Mouse (Mus musculus) retina, embryonic 14.5 days (tissue): ENCODE results near the gene Sec23b.

ENCODE experiments used
- DNase-seq: peaks from one replicate; pipeline ENCODE4 v3.0.0-alpha.2; 2015; ENCODE audit warnings: low spot score

The Sec23b gene

DNA sequence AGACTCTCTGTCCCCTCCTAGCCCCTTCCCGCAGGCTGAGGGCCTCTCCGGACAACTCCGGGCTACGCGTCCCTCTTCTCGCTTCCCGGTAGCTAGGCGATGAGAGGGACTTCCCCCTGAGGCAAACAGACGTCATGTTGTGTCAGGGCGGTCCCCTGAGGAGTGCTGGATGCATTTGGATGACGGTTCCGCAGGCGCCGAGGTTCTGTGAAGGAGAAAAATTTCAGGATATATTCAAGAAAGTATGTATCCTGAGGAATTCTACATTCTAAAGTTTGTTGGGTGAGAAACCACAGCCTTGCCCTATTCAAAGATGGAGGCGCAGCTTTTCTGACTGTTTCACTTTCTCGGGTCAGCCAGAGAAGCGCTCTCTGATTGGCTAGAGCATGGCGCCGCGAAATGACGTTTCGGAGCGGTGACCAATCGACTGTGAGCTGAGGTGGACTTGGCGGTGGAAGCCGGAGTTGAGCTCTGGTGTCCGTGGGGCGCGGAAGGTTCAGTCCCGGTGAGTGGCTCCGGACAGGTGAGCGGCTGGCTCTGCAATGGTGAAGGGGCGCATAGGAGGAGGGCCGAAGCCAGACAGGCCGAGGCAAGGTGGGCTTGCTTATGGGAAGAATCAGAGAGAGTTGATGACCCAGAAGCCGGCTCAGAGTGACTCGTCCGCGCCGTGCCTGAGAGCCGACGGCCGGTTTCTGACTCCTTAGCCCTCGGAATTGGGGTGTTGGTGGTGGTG is at the start of gene Sec23b:
Sec23b (plus strand) TSS at position 410 of the 733 bp plus-strand sequence.
- peak; percentile 98 for DNase-seq

DNA sequence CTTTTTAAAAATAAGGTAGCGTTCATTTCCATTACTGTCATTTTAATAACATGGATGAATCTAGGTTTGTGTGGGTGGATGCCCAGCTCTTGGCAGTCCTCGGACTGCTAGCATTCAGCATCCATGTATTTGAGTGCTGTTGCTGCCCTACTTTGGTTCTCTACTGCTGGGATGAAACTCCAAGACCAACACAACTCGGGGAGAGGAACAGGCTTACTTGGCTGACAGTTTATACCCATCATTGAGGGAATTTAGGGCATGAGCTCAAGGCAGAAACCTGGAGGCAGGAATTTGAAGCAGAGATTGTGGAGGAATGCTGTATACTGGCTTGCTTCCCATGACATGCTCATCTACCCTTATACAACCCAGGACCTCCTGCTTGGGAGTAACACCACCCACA is 41.4 kb upstream of the Sec23b start:
- DNase-seq, result no peak

DNA sequence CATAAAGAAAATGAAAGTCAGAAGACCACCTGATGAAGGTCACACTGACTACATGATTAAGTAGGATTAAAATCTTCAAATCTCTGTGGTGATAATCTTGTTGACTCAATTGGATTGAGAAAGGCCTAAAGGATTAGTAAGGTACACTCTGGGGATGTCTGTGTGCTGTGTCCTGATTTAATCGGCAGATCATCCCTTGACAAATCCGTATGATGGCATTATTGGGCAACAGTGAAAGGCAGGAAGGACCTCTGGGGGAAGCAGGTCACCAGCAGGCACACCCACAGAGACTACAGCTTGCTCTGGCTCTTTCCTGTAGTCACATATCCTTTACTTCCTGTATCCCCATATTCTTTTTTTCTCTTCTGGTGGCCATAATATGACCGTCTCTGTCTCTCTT is 36.3 kb upstream of the Sec23b start:
- peak; percentile 25 for DNase-seq

DNA sequence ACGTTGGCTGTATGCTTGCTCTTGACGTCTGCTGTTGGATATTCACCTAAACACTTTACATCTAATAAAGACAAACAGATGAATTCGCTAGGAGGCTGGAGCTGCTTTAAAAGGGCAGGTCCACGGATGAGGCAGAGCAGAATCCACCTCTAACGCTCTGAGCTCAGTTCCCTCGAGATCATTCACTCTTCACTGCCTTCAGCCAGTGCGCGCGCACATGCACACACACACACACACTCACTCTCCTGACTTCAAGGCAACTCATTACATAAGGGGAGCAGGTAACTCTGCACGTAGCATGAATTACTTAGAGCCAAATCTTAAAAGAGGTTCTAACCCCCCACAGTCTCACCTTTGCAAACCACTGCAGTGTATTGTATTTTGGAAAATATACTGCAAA is 30.2 kb upstream of the Sec23b start:
- peak; percentile 52 for DNase-seq

DNA sequence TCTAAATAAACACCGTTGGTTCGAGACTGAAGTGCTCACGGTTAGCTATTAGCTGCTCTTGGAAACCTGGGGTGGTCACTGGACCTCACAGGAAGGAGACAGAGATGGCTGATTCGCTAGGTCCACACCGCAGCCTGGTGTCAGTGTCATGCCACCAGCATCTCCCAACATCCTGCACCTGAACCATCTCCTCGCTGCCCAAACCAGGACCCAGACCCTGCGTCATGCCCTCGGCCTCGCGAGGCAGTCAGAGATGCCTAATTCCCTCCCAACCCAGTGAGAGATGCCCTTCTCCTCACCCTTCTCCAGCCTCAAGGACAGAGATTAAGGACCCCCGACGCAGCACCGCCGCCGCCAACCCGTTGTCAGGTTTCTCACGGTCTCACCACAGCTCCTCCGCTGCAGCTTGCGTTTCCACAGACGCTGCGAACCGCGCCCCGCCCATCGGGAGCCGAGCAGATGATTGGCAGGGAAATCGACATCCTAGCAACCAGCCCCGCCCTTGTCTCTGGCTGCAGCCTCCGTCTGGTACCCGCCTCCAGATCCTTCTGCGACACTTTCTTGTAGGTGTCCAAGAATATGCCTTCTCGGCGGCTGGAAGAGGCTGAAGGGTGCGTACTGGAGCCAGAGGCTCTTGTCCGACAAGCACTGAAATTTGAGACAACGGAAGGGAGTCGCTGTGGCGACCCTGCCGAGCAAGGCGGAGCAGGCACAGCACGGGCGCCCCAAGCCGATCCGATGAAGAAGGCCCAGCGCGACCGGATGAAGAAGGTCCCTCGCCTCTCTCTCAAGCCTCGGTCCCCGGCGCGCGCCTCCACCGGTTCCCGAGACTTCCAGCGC is 28.8 kb upstream of the Sec23b start, which contains the start of the genes Dzank1 and Polr3f:
Dzank1 (minus strand) TSS at position 434 of the 840 bp plus-strand sequence.
Polr3f (plus strand) TSS at position 738 of the 840 bp plus-strand sequence.
- DNase-seq, result peak; percentile 97

DNA sequence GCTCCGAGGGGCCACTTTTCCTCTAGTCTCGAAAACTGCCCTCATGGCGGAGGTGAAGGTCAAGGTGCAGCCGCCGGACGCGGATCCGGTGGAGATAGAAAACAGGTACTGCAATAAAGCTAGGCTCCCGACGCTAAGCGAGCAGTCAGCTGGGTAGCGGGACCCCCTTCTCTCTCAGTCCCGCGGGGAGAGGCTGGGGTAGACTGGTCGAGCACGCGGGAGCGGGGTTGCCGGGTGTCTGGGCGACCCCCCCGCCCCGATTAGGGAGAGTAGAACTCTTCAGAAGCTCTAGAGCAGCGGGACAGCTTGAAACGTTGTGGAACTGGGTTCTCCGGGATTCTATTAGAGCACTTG is 28.2 kb upstream of the Sec23b start:
- no peak for DNase-seq

DNA sequence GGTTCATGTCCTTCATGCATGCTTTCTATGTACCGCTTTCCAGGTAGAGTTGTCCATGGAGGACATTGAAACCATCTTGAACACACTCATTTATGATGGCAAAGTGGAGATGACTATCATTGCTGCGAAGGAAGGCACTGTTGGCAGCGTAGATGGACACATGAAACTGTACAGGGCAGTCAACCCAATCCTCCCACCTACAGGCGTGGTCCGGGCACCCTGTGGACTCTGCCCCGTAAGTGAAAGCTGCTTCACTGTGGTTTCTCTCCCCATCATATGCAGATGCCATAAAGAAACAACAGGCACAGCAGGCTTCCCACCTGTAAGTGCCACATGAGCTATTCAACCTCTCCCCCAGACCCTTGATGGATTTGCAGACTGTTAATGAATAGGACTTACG is 18.9 kb upstream of the Sec23b start:
- DNase-seq, result no peak

DNA sequence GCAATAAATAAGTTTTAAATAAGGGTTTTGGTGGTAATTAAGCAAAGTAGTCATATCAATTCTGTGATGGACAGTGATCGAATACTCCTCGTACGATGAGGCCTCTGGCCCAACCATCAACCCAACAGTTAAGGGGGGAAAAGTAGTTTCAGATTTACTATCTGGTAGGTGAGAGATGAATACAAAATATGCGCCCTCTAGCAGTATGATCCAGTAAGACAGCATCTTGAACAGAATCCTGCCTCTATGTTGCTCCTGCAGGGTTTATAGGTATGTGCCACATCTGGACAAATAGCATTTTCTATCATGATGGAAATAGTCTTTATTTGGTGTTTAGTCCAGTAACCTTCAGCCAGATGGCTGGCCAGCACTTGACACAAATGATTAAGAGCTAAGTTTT is 14.8 kb upstream of the Sec23b start:
- DNase-seq, result peak; percentile 38

DNA sequence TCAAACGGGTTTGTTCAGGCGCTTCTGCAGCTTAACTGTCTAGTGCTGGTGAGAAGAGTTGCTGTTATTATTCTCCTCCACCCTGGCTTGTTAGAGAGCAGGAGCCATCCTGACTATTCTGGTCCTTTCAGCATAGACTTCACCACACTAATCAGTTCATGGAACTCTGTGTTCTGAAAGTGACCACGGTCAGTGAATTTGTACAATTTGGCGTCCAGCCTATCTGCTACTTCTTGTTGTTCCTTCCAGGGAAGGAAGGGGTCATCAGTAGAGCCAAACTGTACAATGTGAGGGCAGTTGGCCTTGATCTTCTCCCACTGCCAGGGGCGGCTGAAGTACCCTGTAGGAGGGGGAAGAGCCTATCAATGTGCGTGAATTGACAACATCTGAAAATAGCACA is 12.4 kb upstream of the Sec23b start:
- no peak for DNase-seq

DNA sequence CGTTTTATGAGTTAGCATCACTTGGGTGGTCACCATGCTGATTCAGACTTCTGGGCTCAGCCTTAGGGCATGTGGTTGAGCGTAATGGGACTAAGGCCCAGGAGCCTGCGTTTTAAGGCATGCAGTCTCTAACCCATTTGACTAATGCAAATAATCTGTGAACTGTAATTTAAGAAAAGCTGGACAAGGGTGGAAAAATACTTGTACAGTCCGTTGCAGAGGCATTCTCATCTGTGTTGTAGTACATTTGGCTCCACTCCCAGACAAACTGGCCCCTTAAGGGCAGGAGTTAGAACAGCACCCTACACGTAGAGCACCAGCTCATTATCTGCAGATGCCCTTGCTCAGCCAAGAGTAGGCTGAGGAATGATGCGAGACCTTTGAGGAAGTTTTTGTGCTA is 11.4 kb upstream of the Sec23b start:
- DNase-seq, result no peak

DNA sequence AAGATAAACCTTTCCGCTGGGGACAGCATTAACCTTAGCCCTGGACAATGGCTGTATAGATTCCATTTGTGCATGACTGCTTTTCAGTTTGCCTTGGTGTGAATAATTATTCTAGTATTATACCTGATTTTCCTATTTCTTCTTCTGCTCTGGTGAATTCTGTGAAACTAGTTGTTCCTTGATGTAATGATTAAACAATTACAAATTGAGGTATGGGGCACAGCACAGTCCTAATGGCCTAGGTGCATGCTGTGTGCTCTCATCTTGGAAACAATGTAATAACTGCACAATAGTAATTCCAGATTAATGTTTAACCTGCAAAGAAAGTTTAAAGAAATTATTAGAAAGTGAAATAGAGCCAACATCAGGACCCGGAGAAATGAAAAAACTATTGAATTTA is 11.0 kb upstream of the Sec23b start:
- no peak for DNase-seq

DNA sequence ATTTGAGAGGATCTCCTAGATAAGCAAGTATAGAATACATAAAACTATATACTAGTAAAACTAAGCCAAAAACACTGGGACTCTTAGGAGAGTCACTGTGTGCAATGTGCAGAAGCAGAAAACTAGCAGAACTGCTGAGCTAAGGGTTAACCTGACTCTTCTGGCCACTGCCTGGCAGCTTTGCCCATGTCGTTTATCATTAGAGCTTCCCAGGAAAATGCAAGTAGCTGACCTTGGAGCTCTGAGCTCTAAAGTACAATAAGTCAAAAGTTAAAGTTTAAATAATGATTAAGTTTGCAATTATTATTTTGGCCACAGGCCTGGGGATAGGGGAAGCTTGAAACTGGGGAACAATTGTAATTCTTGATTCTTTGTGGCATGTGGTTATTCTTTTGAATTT is 10.5 kb upstream of the Sec23b start:
- DNase-seq, result no peak

DNA sequence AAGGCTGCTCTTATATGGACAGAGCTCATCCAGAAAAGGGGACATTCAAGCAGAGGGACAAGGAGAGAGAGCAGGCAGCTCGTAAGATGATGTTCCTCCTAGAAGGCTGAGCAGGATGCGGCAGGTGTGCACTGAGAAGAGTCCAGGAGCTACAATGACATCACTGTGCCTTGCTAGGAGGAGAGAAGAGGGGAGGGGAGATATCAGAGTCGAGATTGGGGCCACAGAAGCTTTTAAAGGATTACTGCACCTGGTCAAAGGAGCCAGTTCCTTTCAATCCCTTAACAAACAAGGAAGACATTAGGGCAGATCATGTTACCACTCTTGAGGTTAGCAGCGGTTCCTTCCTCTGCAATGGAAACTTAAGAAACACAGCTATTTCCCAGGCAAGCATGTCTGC is 8.5 kb upstream of the Sec23b start:
- no peak for DNase-seq

DNA sequence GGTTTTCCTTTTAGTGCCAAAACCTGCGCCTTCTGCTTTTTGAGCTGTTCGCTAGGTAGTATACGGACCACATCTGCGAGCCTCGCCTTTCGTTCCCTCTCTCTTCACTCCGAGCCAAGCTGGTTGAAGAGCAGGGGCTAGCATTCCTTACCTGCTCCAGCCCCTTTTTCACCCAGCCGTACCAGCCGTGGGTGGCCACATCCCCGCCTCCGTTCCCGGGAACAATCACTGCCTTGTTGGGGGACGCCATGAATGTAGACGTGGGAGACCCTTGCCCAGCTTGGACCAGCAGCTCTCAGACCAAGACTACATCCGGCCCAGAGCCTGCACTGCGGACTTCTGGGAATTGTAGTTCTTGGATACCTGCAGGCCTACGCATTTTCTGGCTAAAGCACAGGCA is 5.5 kb upstream of the Sec23b start, which contains the start of gene Rbbp9:
Rbbp9 (minus strand) TSS at position 341 of the 400 bp plus-strand sequence.
- DNase-seq, result peak; percentile 85

DNA sequence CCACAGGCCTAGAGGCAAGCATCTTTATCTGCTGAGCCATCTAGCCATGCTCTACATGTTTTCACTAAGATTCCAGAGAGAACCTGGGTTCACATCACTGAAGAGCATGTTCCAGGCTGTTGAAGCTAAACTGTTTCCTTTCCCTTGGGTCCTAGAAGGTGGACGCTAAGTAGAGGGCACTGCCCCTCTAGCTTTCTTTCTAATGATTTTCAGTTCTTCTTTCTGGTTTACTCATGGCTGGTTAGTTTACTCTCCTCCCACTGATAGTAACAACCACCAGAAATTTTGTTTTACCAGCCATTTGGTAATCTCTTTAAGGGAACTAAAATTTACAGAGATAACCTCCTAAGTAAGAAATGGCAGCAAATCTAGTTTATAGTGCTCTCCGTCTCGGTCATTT is 2.1 kb upstream of the Sec23b start:
- DNase-seq, result no peak

DNA sequence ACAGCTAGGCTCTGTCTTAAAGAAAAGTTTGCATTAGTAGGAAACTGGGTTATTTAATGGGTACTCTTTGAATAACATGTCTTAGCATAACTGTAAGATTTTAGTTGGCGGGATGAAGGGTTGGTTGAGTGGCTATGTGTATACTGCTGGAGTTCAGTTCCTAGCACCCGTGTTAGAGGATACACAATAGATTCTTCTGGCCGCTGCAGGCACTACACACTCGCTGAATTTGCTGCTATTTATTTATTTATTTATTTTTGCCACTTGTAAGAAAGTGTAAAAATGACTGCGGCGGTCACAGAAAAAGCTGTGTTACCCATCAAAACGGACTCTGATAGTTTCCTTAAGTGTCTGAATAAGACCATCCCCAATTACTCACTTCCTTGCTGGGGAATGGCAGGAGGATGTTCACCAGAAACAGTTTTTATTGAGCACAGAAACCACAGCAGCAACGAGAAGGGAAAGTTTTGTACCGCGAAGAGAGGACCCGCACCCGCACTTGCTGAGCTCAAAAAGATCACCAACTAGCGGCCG is 676 bp upstream of the Sec23b start:
- DNase-seq, result peak; percentile 44

DNA sequence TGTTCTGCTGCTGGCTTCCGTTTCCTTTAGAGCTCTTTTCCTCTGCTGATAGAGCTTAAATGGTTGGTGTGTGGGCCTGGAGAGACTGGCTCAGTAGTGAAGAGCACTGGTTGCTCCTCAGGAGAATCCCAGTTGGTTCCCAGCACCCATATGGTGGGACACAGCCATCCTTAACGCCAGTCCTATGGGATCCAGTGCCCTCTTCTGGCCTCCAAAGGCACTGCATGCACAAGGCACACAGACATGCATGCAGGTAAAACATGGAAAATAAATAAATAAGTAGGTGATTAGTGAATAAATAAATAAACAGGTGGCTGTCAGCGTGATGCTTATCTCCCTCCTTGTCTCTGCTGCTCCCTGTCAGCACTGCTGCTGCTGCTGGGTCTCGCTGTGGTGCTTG is 32.7 kb downstream of the Sec23b start:
- DNase-seq, result no peak

DNA sequence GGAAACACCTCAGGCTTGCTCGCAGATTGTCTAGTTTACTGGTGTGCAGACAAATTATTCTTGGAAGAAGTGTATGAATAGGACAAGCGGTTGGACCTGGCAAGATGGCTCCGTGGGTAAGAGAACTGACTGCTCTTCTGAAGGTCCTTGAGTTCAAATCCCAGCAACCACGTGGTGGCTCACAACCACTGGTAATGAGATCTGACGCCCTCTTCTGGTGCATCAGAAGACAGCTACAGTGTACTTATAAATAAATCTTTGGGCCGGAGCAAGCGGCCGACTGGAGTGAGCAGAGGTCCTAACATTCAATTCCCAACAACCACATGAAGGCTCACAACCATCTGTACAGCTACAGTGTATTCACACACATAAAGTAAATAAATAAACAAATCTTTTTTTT is 37.0 kb downstream of the Sec23b start:
- peak; percentile 2 for DNase-seq

DNA sequence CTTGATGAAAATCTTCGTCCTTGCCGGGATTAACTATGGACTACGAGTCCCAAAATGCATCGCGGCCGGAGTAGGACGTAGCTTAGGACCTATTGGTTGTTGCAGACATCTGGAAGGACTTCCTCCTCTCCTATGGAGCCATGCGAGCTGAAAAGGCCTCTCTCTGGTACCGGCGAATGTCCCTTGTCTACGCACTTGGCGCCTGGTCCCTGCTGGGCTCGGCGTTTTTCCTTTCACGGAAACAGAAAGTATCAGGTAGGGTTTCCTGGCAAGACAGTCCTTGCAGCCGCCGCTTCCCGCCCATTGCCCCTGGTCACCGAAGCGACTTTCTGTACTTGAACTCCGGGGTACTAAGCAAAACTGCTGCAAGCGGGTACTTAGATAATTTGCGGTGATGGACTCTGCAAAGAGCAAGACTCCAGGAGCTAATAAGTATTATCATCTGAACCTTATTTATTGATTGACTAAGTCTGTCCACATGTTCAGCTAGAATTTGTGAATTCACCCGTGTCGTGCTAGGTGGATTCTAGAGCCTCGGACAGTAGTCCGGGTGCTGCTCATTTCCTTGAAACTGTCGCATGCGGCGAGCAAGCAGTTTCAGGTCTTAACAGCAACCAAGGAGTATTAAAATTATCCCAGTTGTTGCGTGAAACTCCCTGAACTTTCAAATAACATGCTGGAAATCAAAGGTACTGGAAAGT is 38.1 kb downstream of the Sec23b start, which contains the start of gene Smim26:
Smim26 (plus strand) TSS at position 104 of the 701 bp plus-strand sequence.
- DNase-seq, result peak; percentile 87

DNA sequence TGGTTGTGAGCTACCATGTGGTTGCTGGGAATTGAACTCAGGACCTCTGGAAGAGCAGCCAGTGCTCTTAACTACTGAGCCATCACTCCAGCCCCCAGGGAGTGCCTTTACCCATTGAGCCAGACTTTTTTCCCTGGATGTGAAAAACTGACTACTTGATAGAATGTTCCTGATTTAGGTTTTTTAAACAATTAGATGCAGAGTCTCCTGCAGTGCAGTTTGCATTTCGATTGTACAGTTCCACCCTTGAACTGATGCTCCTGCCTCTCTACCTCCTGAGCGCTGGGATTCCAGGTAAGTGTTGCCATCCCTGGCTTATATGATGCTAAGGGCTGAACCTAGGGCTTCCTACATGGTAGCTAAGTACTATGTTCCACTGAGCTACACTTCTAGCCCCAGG is 42.0 kb downstream of the Sec23b start:
- no peak for DNase-seq

DNA sequence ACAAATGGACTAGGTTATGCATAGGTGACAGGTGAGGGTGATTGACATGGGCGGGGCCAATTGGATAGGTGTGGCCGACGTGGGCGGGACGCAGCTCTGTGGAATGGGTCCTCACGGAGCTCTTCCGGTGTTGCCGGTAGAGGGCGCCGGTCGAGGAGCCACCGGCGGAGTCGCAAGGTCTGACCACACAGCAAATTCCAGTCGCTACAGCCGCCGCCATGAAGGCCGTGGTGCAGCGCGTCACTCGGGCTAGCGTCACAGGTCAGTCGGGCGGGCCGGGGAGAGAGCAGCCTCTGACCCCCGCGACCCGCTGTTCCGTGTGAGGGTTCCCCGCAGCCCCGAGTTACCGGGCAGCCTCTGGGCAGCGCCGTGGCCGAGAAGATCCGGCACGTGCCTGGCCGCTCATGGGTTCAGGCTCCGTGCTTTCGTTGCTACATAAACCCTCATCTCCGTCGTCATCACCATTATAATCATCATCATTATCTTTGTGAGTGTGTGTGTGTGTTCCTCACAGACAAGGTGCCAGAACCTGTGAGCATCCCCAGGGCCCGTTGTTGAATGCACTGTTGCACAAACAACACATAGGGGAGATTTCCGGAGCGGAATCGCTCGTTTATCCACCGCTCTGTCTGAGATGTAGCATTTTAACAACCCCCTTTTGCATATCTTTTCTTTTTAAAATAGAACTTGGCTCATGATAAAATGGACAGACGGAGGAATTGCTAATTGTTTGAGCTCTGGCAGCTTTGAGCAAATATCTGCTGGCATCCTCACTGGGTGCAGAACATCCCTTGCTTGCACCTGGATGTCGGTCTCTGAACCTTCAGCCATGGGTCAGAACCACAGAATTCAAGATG is 44.0 kb downstream of the Sec23b start, which contains the start of gene Dtd1:
Dtd1 (plus strand) TSS at position 67 of the 857 bp plus-strand sequence.
- DNase-seq, result peak; percentile 90
